Mouse (Mus musculus) limb, embryonic 10.5 days (tissue): ENCODE results near the gene Gm9999. TPM values are rescaled to one million over a fixed set of nuclear protein-coding genes. Genes with fewer than 3 reads are reported as not detected.
"Not testable (repeated sequence)": the region's sequence is repeated elsewhere in the genome, so short reads cannot be mapped to it uniquely, and the experiment has no call there.

Experiments
- DNase-seq: peaks from one replicate; pipeline ENCODE4 v3.0.0-alpha.2; 2017; ENCODE audit warnings: low spot score
- H3K27ac ChIP-seq: fragments of 300-500 bp; sonication (generic); 2 replicates; pipeline ENCODE4 v1.5.1; 2016; ENCODE audit warnings: mild to moderate bottlenecking
- H3K27me3 ChIP-seq: fragments of 300-500 bp; sonication (generic); 2 replicates; pipeline ENCODE4 v1.6.1; 2016; ENCODE audit warnings: low read depth, mild to moderate bottlenecking; ENCODE audit not compliant: poor library complexity, severe bottlenecking
- H3K36me3 ChIP-seq: fragments of 300-500 bp; sonication (generic); 2 replicates; pipeline ENCODE4 v1.6.1; 2016; ENCODE audit warnings: mild to moderate bottlenecking, moderate library complexity
- H3K4me1 ChIP-seq: fragments of 300-500 bp; sonication (generic); 2 replicates; pipeline ENCODE4 v1.6.1; 2016
- H3K4me3 ChIP-seq: fragments of 300-500 bp; sonication (generic); 2 replicates; pipeline ENCODE4 v1.5.1; 2016; ENCODE audit warnings: mild to moderate bottlenecking, moderate library complexity
- H3K9me3 ChIP-seq: fragments of 300-500 bp; sonication (generic); replicated peaks from 2 replicates; pipeline ENCODE4 v1.6.1; 2016; ENCODE audit warnings: mild to moderate bottlenecking
- WGBS: fragments of 180-500 bp; shearing (Covaris S2); methylation state at CpG from one replicate; pipeline ENCODE4 v1.1.7; 2016; 5-methylcytosine and 5-hydroxymethylcytosine counted together
- polyA plus RNA-seq: library from polyadenylated mRNA; unstranded; fragments of >200 nt; fragmentation: Nextera tagmentation; extraction: Ambion mirVana; gene quantifications from 2 replicates; pipeline ENCODE4 v1.2.1, GENCODE M21; 2016

Gene Gm9999
- polyA plus RNA-seq, 1 experiment from 2014 or later: not detected

DNA sequence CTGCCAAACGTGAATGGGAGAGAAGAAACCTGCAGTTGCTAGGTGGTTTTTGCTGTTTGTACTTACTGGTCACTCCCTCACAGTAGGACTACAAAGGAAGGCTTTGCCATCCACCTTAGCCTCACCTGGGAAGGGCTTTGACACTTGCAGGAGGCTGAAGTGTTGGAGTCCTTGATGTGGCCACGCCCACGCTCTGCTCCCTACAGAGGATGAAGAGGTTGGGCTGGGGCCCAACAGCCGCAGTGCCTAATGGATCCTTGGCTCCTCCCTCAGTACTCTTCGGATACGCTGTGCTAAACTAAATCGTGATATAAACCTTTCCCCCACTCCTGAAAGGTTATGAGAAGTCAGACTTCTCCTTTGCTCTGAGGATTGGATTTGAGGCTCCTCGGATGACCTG, 37.6 kb downstream of the Gm9999 start:
- H3K4me1 ChIP-seq: 0 out of 2 replicates have a peak, but pooled peaks cover 4% of the 10 kb centered on the region
- no peaks in the 10 kb centered on the region for H3K36me3 ChIP-seq
- H3K9me3 ChIP-seq: no peaks in the 10 kb centered on the region
- DNase-seq: no peak
- H3K4me3 ChIP-seq: no peak overlapping the region
- WGBS: 7% methylated on average over 8 of the region's 8 CpGs
- peaks cover 15% of the 10 kb centered on the region; the same call in 1 of the 2 replicates for H3K27me3 ChIP-seq
- H3K27ac ChIP-seq: no peak overlapping the region

DNA sequence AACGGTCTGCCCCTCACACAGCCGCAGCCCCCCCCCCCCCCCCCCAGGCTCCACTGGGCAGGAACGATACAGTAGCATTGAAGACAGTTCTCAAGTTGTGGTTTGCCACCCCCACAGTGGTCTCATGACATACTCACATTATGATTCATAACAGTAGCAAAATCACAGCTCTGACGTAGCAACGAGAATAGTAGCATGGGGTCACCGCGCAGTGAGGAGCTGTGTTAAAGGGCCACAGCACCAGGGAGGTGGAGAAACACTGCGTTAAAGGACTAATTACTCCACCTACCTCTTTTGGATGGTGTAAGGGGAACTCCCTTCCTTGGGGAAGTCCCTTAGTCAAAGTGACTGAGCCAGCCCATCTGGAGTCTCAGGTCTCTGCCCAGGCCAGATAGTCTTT, 39.1 kb downstream of the Gm9999 start:
- DNase-seq: no peak
- H3K4me1 ChIP-seq: 0 out of 2 replicates have a peak, but pooled peaks cover 4% of the 10 kb centered on the region
- no peaks in the 10 kb centered on the region for H3K9me3 ChIP-seq
- peaks cover 15% of the 10 kb centered on the region; the same call in 1 of the 2 replicates for H3K27me3 ChIP-seq
- no peaks in the 10 kb centered on the region for H3K36me3 ChIP-seq
- H3K4me3 ChIP-seq: no peak overlapping the region
- H3K27ac ChIP-seq: no peak overlapping the region
- WGBS: 65% methylated on average over 8 of the region's 8 CpGs

DNA sequence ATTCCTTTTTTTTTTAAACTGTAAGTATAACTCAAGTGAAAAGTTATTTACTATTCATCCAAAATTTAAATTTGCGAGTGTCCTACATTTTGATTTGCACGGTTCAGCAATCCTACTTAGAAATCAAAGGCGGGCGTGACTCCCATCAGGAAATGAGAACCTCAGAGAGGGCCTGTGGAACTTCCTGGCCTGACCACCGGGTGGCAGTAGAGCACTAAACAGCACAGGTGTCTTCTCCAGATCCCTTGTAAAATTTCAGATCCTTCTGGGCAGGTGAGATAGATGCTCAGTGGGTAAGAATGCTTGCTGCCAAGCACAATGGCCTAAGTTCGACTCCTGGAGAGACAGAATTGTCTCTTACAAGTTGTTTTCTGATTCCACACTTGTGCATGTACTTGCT, 40.1 kb downstream of the Gm9999 start:
- H3K27ac ChIP-seq: no peak overlapping the region
- 17% methylated on average over 6 of the region's 6 CpGs for WGBS

DNA sequence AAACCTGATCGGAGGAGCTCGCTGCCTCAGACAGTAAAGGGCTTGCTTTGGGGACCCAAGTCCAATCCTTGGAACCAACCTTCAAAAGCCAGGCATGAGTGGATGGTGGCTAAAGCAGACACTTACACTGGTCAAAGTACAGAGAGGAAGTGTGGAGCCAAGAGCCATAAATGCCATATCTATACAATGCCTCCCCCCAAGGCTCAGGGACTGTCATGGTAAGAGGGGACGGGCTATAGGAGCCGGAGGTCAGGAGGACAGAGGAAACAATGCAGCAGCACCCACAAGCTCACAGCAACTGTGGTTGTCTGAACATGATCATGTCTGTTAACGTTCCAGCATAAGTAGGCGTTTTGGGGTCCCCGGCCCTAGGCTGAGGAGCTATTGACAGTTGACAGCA, 41.1 kb downstream of the Gm9999 start:
- Histone ChIP-seq H3K36me3 (no peaks in the 10 kb centered on the region), H3K9me3 (no peaks in the 10 kb centered on the region), H3K4me3 (no peak overlapping the region), H3K27me3 (peaks cover 15% of the 10 kb centered on the region; the same call in 1 of the 2 replicates), H3K27ac (no peak overlapping the region), H3K4me1 (0 out of 2 replicates have a peak, but pooled peaks cover 4% of the 10 kb centered on the region)
- WGBS: 87% methylated on average over 7 of the region's 7 CpGs
- no peak for DNase-seq

More for the DNA sequence above, 40.1 kb downstream of the Gm9999 start:
- Histone ChIP-seq H3K4me3 (no peak overlapping the region), H3K36me3 (no peaks in the 10 kb centered on the region), H3K9me3 (no peaks in the 10 kb centered on the region), H3K4me1 (0 out of 2 replicates have a peak, but pooled peaks cover 4% of the 10 kb centered on the region), H3K27me3 (peaks cover 15% of the 10 kb centered on the region; the same call in 1 of the 2 replicates)
- DNase-seq: peak; percentile 85

DNA sequence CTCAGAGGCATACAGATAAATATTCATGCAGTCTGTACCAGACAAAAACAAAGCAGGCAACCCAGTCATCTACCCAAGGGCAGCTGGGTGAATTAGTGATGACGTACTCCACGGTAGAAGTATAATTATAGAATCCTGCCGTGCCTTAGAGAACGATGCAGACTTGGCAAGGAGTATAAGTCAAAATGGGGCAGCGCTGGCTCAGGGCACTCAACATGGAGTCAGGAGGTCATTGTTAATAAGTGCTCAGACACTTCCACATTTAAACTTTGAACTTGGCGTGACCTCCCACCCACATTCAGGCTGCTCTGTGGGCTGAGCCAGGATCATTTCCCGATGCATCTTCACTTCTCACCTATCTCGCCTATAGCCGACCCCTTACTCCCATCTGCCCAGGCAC, 42.0 kb downstream of the Gm9999 start:
- Histone ChIP-seq H3K27ac (no peak overlapping the region), H3K4me3 (no peak overlapping the region), H3K4me1 (0 out of 2 replicates have a peak, but pooled peaks cover 4% of the 10 kb centered on the region), H3K27me3 (peaks cover 13% of the 10 kb centered on the region; the same call in 1 of the 2 replicates), H3K9me3 (no peaks in the 10 kb centered on the region), H3K36me3 (no peaks in the 10 kb centered on the region)
- no peak for DNase-seq
- WGBS: 87% methylated on average over 9 of the region's 9 CpGs

DNA sequence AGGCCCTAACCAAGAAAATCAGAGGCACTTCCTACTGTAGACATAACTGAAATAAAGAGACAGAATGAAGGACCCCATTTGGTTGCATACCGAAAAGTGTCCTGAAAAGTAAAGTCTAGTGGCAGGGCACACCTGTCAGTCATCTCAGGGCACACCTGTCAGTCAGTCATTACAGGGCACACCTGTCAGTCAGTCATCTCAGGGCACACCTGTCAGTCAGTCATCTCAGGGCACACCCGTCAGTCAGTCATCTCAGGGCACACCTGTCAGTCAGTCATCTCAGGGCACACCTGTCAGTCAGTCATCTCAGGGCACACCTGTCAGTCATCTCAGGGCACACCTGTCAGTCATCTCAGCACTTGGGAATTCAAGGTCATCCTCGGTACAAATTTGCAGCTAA, 43.5 kb downstream of the Gm9999 start:
- DNase-seq, H3K36me3 ChIP-seq, H3K4me3 ChIP-seq, H3K4me1 ChIP-seq, H3K27ac ChIP-seq, H3K9me3 ChIP-seq, H3K27me3 ChIP-seq: not testable (repeated sequence)
- 89% methylated on average over 3 of the region's 3 CpGs for WGBS

DNA sequence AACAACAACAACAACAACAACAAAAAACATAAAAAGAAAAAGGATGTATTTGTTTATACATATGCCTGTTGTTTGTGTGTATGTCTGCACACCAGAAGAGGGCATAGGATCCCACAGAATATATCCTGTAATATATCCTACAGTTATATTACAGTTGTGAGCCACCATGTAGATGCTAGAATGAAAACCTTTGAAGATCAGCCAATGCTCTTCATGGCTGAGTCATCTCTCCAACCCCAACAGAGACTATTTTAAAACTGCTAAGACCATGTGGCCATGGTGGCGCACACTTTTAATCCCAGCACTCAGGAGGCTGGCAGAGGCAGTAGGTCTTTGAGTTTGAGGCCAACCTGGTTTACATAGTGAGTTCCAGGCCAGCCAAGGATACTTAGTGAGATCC, 44.1 kb downstream of the Gm9999 start:
- Histone ChIP-seq H3K36me3 (no peaks in the 10 kb centered on the region), H3K4me3 (no peak overlapping the region), H3K4me1 (no peaks in the 10 kb centered on the region), H3K9me3 (no peaks in the 10 kb centered on the region), H3K27me3 (peaks cover 3% of the 10 kb centered on the region; the same call in 1 of the 2 replicates), H3K27ac (no peak overlapping the region)
- DNase-seq: no peak
- WGBS: 94% methylated on average over 1 of the region's 1 CpGs

DNA sequence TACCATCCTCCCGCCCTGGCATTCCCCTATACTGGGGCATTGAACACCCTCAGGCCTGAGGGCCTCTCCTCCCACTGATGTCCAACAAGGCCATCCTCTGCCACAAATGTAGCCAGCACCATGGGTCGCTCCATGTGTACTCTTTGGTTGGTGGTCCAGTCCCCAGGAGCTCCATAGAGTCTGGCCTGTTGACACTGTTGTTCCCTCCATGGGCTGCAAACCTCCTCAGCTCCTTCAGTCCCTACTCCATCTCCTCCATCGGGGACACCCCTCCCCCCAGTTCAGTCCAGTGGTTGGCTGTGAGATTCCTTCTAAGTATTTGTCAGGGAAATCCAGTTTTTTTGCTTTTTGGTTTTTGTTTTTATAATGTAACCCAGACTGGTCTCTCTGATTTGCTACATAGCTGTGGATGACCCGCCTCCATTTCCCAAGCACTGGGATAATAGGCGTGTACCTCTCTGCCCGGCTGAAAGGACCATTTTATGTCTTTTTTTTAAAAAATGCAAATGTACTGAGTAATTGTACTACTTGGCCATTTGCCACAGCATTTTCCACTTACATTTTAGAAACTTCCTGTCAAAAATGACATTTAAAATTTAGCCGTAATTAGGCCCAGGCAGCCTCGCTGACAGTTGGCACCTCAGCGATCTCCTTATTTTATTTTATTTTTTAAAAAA, 47.3 kb downstream of the Gm9999 start:
- no peak overlapping the region for H3K27ac ChIP-seq
- H3K4me3 ChIP-seq: no peak overlapping the region
- no peaks in the 10 kb centered on the region for H3K4me1 ChIP-seq
- no peak for DNase-seq
- WGBS: 90% methylated on average over 9 of the region's 9 CpGs
- no peaks in the 10 kb centered on the region for H3K27me3 ChIP-seq
- no peaks in the 10 kb centered on the region for H3K36me3 ChIP-seq
- H3K9me3 ChIP-seq: no peaks in the 10 kb centered on the region

DNA sequence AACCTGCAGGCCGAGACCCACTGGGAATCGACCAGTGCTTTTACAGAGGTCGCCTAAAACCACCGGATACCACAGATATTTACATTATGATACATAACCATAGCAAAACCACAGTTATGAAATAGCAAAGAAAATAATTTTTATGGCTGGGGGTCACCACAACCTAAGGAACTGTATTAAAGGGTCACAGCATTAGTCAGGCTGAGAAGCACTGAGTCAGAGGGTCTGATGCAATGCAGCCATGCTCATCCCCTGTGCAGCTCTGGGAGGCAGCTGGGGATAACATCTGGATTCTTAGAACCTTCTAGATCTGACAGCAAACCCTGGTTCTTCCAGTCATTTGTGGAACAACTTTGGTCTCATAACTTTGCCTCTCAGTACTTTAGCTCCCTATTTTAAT, 48.0 kb downstream of the Gm9999 start:
- Histone ChIP-seq H3K27me3 (no peaks in the 10 kb centered on the region), H3K4me3 (no peak overlapping the region), H3K4me1 (no peaks in the 10 kb centered on the region), H3K9me3 (no peaks in the 10 kb centered on the region), H3K36me3 (no peaks in the 10 kb centered on the region), H3K27ac (no peak overlapping the region)
- DNase-seq: no peak
- WGBS: 85% methylated on average over 4 of the region's 4 CpGs

DNA sequence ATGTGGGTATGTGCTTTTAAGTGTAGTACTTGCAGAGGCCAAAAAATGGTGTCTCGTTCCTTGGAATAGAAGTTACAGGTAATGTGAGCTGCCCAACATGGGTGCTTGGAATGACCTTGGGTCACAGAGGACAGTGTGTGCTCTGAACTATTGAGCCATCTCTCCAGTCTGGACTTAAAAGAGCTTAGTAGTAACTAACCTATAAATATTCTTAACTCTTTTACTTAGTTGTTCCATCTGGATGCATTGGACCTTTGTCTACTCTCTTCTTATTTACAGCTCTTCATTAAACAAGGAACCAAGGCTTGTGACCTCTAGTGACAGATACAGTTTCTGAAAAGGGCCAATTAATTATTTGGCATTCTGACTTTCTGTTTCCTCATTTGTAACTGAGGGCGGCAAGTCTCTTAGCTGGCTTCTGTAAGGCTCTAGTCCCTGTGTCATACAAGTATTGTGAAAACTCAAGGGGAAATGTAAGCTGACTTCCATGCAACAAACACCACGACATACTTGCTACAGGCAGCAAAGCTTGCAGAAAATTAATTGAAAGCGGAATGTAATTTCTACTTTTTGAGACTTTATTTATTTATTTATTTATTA, 51.5 kb downstream of the Gm9999 start:
- 89% methylated on average over 4 of the region's 4 CpGs for WGBS
- no peaks in the 10 kb centered on the region for H3K9me3 ChIP-seq
- no peak for DNase-seq
- H3K27ac ChIP-seq: no peak overlapping the region
- no peak overlapping the region for H3K4me3 ChIP-seq
- no peaks in the 10 kb centered on the region for H3K27me3 ChIP-seq
- no peaks in the 10 kb centered on the region for H3K4me1 ChIP-seq
- no peaks in the 10 kb centered on the region for H3K36me3 ChIP-seq

DNA sequence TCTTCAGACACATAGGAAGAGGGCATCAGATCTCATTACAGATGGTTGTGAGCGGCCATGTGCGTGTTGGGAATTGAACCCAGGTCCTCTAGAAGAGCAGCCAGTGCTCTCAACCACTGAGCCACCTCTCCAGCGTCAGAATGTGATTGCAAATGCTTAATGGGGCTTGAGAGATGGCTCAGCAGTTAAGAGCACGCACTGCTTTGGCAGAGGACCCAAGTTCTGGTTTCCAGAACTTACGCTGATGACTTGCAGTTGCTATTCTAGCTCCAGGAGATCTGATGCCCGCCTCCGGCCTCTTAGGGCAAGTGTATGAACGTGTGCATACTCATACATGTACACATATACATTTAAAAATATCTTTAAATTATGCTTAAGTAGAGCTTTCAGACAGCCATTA, 52.0 kb downstream of the Gm9999 start:
- Histone ChIP-seq H3K4me3 (no peak overlapping the region), H3K4me1 (no peaks in the 10 kb centered on the region), H3K27ac (no peak overlapping the region), H3K36me3 (no peaks in the 10 kb centered on the region), H3K27me3 (no peaks in the 10 kb centered on the region), H3K9me3 (no peaks in the 10 kb centered on the region)
- no peak for DNase-seq
- WGBS: 84% methylated on average over 8 of the region's 8 CpGs
